Mouse (Mus musculus): ENCODE measurements around the gene Fbxo40. TPM values are rescaled to one million over a fixed set of nuclear protein-coding genes. Genes with fewer than 3 reads are reported as not detected.

Gene Fbxo40
- polyA plus RNA-seq, 1 experiment from 2014 or later = not detected

DNA sequence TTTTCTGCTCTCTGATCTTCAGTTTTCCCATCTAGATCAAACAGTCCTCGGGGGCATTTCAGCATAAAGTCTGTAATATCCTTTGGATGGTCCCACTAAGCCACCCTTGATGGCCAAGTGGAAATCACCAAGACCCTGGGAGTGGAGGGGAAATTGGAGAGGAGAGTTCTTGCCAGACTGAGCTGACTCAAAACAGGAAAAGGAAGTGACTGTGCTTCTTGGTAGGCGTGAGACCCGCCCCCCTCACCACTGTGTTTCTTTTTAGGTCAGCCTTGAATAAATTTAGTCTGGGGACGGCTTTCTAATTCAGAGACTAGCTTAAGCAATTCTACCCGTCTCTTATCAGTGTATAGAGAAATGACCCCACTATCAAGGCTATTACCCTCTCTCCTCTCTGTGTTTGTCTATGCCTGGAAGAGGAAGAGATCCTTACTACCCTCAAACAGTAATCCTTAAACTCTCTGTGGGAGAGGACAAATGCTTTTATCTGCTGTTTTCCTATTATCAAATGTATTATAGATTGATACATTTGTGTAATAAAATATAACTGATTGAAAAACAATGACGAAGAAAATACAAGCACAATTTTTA is 49.0 kb downstream of the Fbxo40 start:
- WGBS = 71% methylated on average over 6 of the region's 6 CpGs
- ATAC-seq (ENCODE audit: low FRiP score) (no peak), DNase-seq (ENCODE audit: low spot score, missing footprints) (no peak)
- no peak overlapping the region for H3K4me2 ChIP-seq
- no peaks in the 10 kb centered on the region for H3K27me3 ChIP-seq (ENCODE audit: control insufficient read depth, insufficient read depth, low read length)
- H3K36me3 ChIP-seq (ENCODE audit: control insufficient read depth, insufficient read depth, low read length) = no peaks in the 10 kb centered on the region
- H3K27ac ChIP-seq (ENCODE audit: low read depth, low read length) = no peak overlapping the region
- H3K4me1 ChIP-seq (ENCODE audit: control insufficient read depth, insufficient read depth, low read length) = peaks cover 5% of the 10 kb centered on the region; the same call in 1 of the 2 replicates
- no peak overlapping the region for H3K9ac ChIP-seq (ENCODE audit: low read length)
- no peaks in the 10 kb centered on the region for H3K9me3 ChIP-seq (ENCODE audit: control insufficient read depth, low read length)
- no peak overlapping the region for H3K4me3 ChIP-seq (ENCODE audit: low read depth, low read length)

DNA sequence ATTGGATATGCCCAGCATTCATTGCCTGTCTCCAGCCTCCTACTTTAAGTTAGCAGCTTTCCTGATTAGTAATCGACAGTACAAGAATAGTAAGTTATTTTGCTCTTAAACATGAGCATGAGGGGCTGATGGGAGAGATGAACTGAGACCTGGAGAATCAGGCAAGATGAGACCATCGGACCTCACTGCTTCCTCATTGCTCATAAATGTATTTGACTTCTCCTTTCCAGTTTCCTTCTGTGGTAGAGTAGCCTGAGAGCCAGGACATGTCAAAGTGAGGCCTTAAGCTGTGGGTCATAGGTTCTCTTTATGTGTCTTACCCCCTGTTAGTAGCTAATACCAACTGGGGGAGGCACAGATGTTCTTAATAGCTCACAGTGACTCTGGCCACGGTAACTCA is 54.5 kb downstream of the Fbxo40 start:
- ATAC-seq (ENCODE audit: low FRiP score) = no peak
- Histone ChIP-seq H3K9ac (ENCODE audit: low read length) (no peak overlapping the region), H3K4me2 (no peak overlapping the region), H3K36me3 (ENCODE audit: control insufficient read depth, insufficient read depth, low read length) (peaks cover 3% of the 10 kb centered on the region), H3K27ac (ENCODE audit: low read depth, low read length) (no peak overlapping the region), H3K4me3 (ENCODE audit: low read depth, low read length) (no peak overlapping the region), H3K4me1 (ENCODE audit: control insufficient read depth, insufficient read depth, low read length) (no peaks in the 10 kb centered on the region), H3K27me3 (ENCODE audit: control insufficient read depth, insufficient read depth, low read length) (no peaks in the 10 kb centered on the region), H3K9me3 (ENCODE audit: control insufficient read depth, low read length) (no peaks in the 10 kb centered on the region)
- no peak for DNase-seq (ENCODE audit: low spot score, missing footprints)
- 76% methylated on average over 3 of the region's 3 CpGs for WGBS

- 84% methylated on average over 7 of the region's 7 CpGs for WGBS
- Histone ChIP-seq H3K27ac (ENCODE audit: low read depth, low read length) (no peak within 1 kb of the TSS), H3K4me2 (no peak within 1 kb of the TSS), H3K4me3 (ENCODE audit: low read depth, low read length) (no peak within 1 kb of the TSS), H3K4me1 (ENCODE audit: control insufficient read depth, insufficient read depth, low read length) (no peaks in the 10 kb centered on the region), H3K9ac (ENCODE audit: low read length) (no peak within 1 kb of the TSS), H3K36me3 (ENCODE audit: control insufficient read depth, insufficient read depth, low read length) (peaks cover 3% of the 10 kb centered on the region), H3K27me3 (ENCODE audit: control insufficient read depth, insufficient read depth, low read length) (no peaks in the 10 kb centered on the region), H3K9me3 (ENCODE audit: control insufficient read depth, low read length) (no peaks in the 10 kb centered on the region)
- no peak for DNase-seq (ENCODE audit: low spot score, missing footprints)
- no peak for ATAC-seq (ENCODE audit: low FRiP score)
Observed at GRCm38 (mm10) chr16:36934841-36935620, 55.2 kb downstream of the Fbxo40 start, which contains the start of gene Hcls1. Hcls1 (plus strand) TSS chr16:36934983.

DNA sequence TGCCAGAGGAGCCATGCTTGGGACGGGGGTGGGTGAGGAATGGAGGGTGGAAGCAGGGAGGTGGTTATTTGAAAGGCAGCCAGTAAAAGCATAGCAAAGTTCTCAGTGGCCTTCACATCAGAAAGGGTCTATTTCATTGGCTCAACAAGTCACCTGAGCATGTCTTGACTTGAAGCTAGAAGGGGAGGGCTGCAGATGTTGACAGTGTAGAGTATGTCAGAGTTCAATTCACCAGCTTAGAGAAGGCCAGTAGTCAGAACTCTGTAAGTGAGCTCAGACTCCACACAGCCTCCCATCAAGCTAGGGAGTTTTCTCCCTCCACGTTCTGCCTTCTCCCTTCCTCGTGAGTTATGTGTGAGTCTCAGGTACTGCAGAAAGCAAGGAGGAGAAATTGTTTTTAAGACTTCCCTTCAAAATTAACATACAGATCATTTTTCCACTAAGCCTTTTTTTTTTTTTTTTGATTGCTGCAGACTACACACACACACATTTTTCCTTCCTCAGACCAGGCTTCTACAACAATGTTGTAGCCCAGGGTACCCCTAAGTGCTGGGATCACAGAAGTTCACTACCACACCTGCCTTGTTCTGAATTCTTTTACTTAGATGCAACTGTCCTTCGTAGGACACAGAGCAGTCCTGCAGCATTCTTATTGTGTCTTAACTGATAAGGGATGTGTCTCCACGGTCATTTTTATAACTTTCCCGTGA is 56.0 kb downstream of the Fbxo40 start:
- peaks cover 6% of the 10 kb centered on the region for H3K36me3 ChIP-seq (ENCODE audit: control insufficient read depth, insufficient read depth, low read length)
- no peaks in the 10 kb centered on the region for H3K4me1 ChIP-seq (ENCODE audit: control insufficient read depth, insufficient read depth, low read length)
- no peak overlapping the region for H3K4me3 ChIP-seq (ENCODE audit: low read depth, low read length)
- no peak overlapping the region for H3K27ac ChIP-seq (ENCODE audit: low read depth, low read length)
- H3K4me2 ChIP-seq = no peak overlapping the region
- no peaks in the 10 kb centered on the region for H3K9me3 ChIP-seq (ENCODE audit: control insufficient read depth, low read length)
- H3K27me3 ChIP-seq (ENCODE audit: control insufficient read depth, insufficient read depth, low read length) = no peaks in the 10 kb centered on the region
- 84% methylated on average over 6 of the region's 6 CpGs for WGBS
- ATAC-seq (ENCODE audit: low FRiP score) (no peak), DNase-seq (ENCODE audit: low spot score, missing footprints) (no peak)
- H3K9ac ChIP-seq (ENCODE audit: low read length) = no peak overlapping the region

DNA sequence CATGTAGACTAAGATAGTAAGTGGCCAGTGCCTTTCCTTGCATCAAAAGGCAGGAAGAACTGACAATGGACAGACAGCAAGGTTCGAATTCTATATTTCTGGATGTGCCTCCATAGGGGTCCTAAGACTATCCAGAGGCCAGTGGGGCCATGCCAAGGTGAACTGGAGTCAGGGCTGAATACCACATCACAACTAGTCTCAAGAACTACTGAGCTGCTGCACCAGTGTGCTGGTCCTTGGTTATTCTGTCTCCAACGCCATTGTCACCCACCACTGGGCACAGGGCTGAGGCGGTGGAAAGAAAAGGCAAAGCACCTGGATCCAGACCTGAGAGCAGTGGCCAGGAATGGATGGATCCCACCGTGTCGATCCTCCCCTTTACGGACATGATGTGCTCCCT is 57.7 kb downstream of the Fbxo40 start:
- Histone ChIP-seq H3K4me1 (ENCODE audit: control insufficient read depth, insufficient read depth, low read length) (no peaks in the 10 kb centered on the region), H3K27me3 (ENCODE audit: control insufficient read depth, insufficient read depth, low read length) (no peaks in the 10 kb centered on the region), H3K27ac (ENCODE audit: low read depth, low read length) (no peak overlapping the region), H3K9ac (ENCODE audit: low read length) (no peak overlapping the region), H3K9me3 (ENCODE audit: control insufficient read depth, low read length) (no peaks in the 10 kb centered on the region), H3K4me2 (no peak overlapping the region), H3K4me3 (ENCODE audit: low read depth, low read length) (no peak overlapping the region), H3K36me3 (ENCODE audit: control insufficient read depth, insufficient read depth, low read length) (peaks cover 10% of the 10 kb centered on the region)
- ATAC-seq (ENCODE audit: low FRiP score) (no peak), DNase-seq (ENCODE audit: low spot score, missing footprints) (no peak)
- WGBS = 92% methylated on average over 6 of the region's 6 CpGs

GRCm38 (mm10) chr16:36931976-36932375 is 58.3 kb downstream of the Fbxo40 start:
- 91% methylated on average over 3 of the region's 3 CpGs for WGBS
- ATAC-seq (ENCODE audit: low FRiP score) = no peak
- no peak for DNase-seq (ENCODE audit: low spot score, missing footprints)
- Histone ChIP-seq H3K27ac (ENCODE audit: low read depth, low read length) (no peak overlapping the region), H3K9ac (ENCODE audit: low read length) (no peak overlapping the region), H3K9me3 (ENCODE audit: control insufficient read depth, low read length) (no peaks in the 10 kb centered on the region), H3K36me3 (ENCODE audit: control insufficient read depth, insufficient read depth, low read length) (peaks cover 10% of the 10 kb centered on the region), H3K4me1 (ENCODE audit: control insufficient read depth, insufficient read depth, low read length) (no peaks in the 10 kb centered on the region), H3K4me2 (no peak overlapping the region), H3K27me3 (ENCODE audit: control insufficient read depth, insufficient read depth, low read length) (no peaks in the 10 kb centered on the region), H3K4me3 (ENCODE audit: low read depth, low read length) (no peak overlapping the region)

DNA sequence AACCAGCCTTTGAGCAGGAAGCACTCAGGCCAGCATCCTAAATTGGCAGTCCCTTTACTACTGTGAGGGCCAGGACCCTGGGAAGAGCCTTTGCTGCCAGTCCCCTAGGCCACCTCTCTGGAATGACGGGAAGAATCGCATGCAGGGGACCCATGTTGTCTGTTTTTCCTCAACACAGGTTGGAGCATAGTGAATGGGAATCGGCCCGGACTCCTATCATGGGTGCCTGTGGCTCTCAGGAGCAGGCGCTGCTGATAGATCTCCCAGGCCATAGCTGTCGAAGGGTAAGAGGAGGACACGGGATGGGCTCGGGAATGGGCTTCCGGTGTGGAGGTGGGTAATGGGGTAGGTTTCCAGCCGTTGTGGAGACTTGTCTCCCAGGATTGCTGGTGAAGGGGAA is 58.9 kb downstream of the Fbxo40 start:
- no peaks in the 10 kb centered on the region for H3K4me1 ChIP-seq (ENCODE audit: control insufficient read depth, insufficient read depth, low read length)
- H3K36me3 ChIP-seq (ENCODE audit: control insufficient read depth, insufficient read depth, low read length) = peaks cover 11% of the 10 kb centered on the region
- no peak for ATAC-seq (ENCODE audit: low FRiP score)
- WGBS = 93% methylated on average over 10 of the region's 10 CpGs
- no peak for DNase-seq (ENCODE audit: low spot score, missing footprints)
- no peaks in the 10 kb centered on the region for H3K27me3 ChIP-seq (ENCODE audit: control insufficient read depth, insufficient read depth, low read length)
- H3K9ac ChIP-seq (ENCODE audit: low read length) = no peak overlapping the region
- H3K4me3 ChIP-seq (ENCODE audit: low read depth, low read length) = no peak overlapping the region
- H3K27ac ChIP-seq (ENCODE audit: low read depth, low read length) = no peak overlapping the region
- no peaks in the 10 kb centered on the region for H3K9me3 ChIP-seq (ENCODE audit: control insufficient read depth, low read length)
- no peak overlapping the region for H3K4me2 ChIP-seq

- Histone ChIP-seq H3K4me1 (ENCODE audit: control insufficient read depth, insufficient read depth, low read length) (no peaks in the 10 kb centered on the region), H3K27ac (ENCODE audit: low read depth, low read length) (no peak overlapping the region), H3K9ac (ENCODE audit: low read length) (no peak overlapping the region), H3K36me3 (ENCODE audit: control insufficient read depth, insufficient read depth, low read length) (peaks cover 13% of the 10 kb centered on the region), H3K4me2 (no peak overlapping the region), H3K4me3 (ENCODE audit: low read depth, low read length) (no peak overlapping the region), H3K27me3 (ENCODE audit: control insufficient read depth, insufficient read depth, low read length) (no peaks in the 10 kb centered on the region), H3K9me3 (ENCODE audit: control insufficient read depth, low read length) (no peaks in the 10 kb centered on the region)
- ATAC-seq (ENCODE audit: low FRiP score) (no peak), DNase-seq (ENCODE audit: low spot score, missing footprints) (no peak)
- 89% methylated on average over 11 of the region's 11 CpGs for WGBS
Observed at GRCm38 (mm10) chr16:36930231-36931136, 59.8 kb downstream of the Fbxo40 start.
